Mouse (Mus musculus) kidney, adult 2 months (tissue): ENCODE data around the gene Ifngr2. TPM values are rescaled to one million over a fixed set of nuclear protein-coding genes. Genes with fewer than 3 reads are reported as not detected.

Source experiments
- DNase-seq: peaks from one replicate; pipeline ENCODE4 v3.0.0; 2021
- H3K27ac ChIP-seq: fragments of 200-500 bp; 2 replicates; pipeline ENCODE4 v1.5.1; 2012; ENCODE audit warnings: low read depth, low read length, control low read depth, inconsistent platforms; ENCODE audit not compliant: insufficient read depth
- H3K27me3 ChIP-seq: fragments of 200-500 bp; replicated peaks from 2 replicates; pipeline ENCODE4 v1.6.1; 2012; ENCODE audit warnings: mild to moderate bottlenecking, moderate library complexity, low read length, inconsistent platforms; ENCODE audit not compliant: control insufficient read depth, insufficient read depth
- H3K36me3 ChIP-seq: fragments of 200-500 bp; 2 replicates; pipeline ENCODE4 v1.6.1; 2012; ENCODE audit warnings: mild to moderate bottlenecking, moderate library complexity, low read length, inconsistent platforms; ENCODE audit not compliant: control insufficient read depth, insufficient read depth
- H3K4me1 ChIP-seq: fragments of 200-500 bp; 2 replicates; pipeline ENCODE4 v1.6.1; 2011; ENCODE audit warnings: low read length; ENCODE audit not compliant: control insufficient read depth, insufficient read depth
- H3K4me3 ChIP-seq: fragments of 200-500 bp; 2 replicates; pipeline ENCODE4 v1.5.1; 2011; ENCODE audit warnings: mild to moderate bottlenecking, low read depth, low read length, control low read depth; ENCODE audit not compliant: insufficient read depth
- CTCF ChIP-seq: fragments of 200-500 bp; conservative IDR thresholded peaks from 2 replicates; pipeline ENCODE4 v1.5.1; 2011; ENCODE audit warnings: low read depth, mild to moderate bottlenecking, control low read depth, low read length, moderate library complexity, mixed read lengths; ENCODE audit not compliant: insufficient read depth, insufficient read length
- POLR2A ChIP-seq: fragments of 200-500 bp; IDR thresholded peaks from one replicate; pipeline ENCODE4 v1.6.1; 2011; ENCODE audit warnings: low read depth, low read length, control low read depth
- WGBS: fragments of 180-500 bp; shearing (Covaris S2); methylation state at CpG from one replicate; pipeline ENCODE4 v1.1.7; 2018; 5-methylcytosine and 5-hydroxymethylcytosine counted together
- polyA plus RNA-seq: library from polyadenylated mRNA; depleted of rRNA; stranded (reverse); fragments of >200 nt; gene quantifications from 2 replicates; pipeline ENCODE4 v1.2.3, GENCODE M21; 2012

The Ifngr2 gene
- polyA plus RNA-seq, 1 experiment, result 17.7 TPM

DNA sequence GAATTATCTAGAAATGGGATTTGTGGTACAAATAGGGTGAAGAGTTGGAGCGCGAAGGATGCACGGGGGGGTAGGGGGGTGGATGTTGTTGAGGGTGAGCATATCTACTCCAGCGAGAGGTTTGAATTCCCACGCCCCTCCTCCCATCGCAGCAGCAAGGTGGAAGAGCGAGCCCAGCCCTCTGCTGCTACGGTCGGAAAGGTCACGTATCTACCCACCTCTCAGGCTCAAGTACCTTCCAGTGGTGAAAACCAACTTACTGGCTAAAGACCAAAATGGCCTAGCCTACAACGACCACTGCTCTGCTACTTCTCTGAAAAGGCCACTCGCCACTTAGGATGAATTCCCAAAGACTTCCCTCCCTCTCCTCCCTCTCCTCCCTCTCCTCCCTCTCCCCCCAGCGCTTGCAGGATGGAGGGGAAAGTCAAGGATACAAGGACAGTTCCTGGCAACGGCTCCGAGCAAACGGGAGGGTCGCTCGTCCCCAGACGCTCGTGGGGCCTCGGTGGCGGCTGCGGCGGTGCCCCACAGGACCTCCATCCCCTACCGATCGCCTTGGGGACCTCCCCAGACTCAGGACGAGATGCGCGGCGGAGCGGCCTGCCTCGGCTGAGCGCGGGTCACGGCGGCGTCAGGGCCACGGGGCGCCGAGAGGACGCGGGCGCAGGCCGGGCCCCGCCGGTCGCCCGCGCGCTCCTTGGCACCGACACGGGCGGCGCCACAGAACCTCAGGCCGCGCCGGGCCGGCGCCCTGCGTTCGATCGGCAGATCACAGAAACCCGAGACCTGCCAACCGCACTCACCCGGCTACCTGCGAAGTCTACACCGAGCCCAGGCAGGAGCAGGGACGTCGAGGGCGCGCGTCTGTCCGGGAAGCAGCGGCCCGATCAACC lies 50.2 kb downstream of the Ifngr2 start:
- peak; percentile 30 for DNase-seq
- H3K27ac ChIP-seq, result peak overlapping the region; percentile 62
- 2% methylated on average over 75 of the region's 75 CpGs for WGBS
- H3K4me1 ChIP-seq, result peaks cover 5% of the 10 kb centered on the region; the same call in 1 of the 2 replicates
- peak overlapping the region; percentile 84 for H3K4me3 ChIP-seq
- no peaks in the 10 kb centered on the region for H3K27me3 ChIP-seq
- no peaks in the 10 kb centered on the region for H3K36me3 ChIP-seq
- TF ChIP-seq POLR2A, result peak; percentile 36
- no peak for TF ChIP-seq CTCF

DNA sequence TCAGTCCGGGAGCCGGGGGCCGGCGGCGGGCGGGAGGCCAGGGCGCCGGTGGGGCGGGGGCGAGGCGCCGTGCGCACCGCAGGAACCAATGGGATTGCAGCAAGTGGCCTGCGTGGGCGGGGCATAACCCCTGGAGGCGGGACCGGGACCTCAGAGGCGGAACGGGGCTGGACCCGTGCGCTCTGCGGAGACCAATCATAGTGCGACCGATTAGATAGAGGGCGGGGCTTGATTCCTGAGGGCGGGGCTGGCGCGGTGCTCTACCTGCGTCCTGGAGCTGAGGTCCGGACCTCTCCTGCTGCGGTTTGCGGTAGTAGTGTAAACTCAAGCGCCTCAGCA lies 50.8 kb downstream of the Ifngr2 start, which contains the start of gene Tmem50b:
Tmem50b (minus strand) TSS at position 129 of the 339 bp plus-strand sequence.
- DNase-seq, result peak; percentile 99
- H3K4me3 ChIP-seq, result peak within 1 kb of the TSS; percentile 84
- H3K36me3 ChIP-seq, result no peaks in the 10 kb centered on the region
- peak within 1 kb of the TSS; percentile 62 for H3K27ac ChIP-seq
- H3K4me1 ChIP-seq, result peaks cover 5% of the 10 kb centered on the region; the same call in 1 of the 2 replicates
- no peak for TF ChIP-seq POLR2A
- no peak for TF ChIP-seq CTCF
- WGBS, result under 1% methylated on average over 34 of the region's 34 CpGs
- no peaks in the 10 kb centered on the region for H3K27me3 ChIP-seq

- no peak overlapping the region for H3K4me3 ChIP-seq
- H3K36me3 ChIP-seq, result no peaks in the 10 kb centered on the region
- DNase-seq, result no peak
- H3K27me3 ChIP-seq, result no peaks in the 10 kb centered on the region
- no peak overlapping the region for H3K27ac ChIP-seq
- peaks cover 5% of the 10 kb centered on the region; the same call in 1 of the 2 replicates for H3K4me1 ChIP-seq
- no peak for TF ChIP-seq POLR2A
- TF ChIP-seq CTCF, result no peak
Measured at GRCm38 (mm10) chr16:91599242-91599641, 52.4 kb downstream of the Ifngr2 start.

DNA sequence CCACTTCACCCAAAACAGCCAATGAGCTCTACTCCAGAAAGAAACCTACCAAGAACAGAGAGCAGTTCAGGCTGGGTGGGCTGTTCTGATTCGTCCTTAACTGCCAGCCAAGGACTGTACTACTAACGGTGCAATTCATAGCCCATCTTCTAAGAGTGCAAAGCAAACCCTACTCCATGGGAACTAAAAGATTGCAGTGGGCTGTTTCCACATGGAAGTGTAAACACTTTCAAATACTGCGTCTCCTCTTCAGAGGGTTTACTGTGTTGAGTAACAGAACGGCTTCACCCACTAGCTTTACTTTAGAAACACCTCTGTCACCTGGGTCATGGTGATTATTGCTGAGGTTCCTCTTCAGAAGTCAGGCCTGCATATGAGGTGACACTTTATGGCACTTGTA lies 54.2 kb downstream of the Ifngr2 start:
- H3K27ac ChIP-seq, result no peak overlapping the region
- 66% methylated on average over 4 of the region's 4 CpGs for WGBS
- no peaks in the 10 kb centered on the region for H3K36me3 ChIP-seq
- no peaks in the 10 kb centered on the region; the same call in 1 of the 2 replicates for H3K4me1 ChIP-seq
- no peak overlapping the region for H3K4me3 ChIP-seq
- DNase-seq, result no peak
- no peaks in the 10 kb centered on the region for H3K27me3 ChIP-seq
- no peak for TF ChIP-seq CTCF
- no peak for TF ChIP-seq POLR2A

GRCm38 (mm10) chr16:91601693-91602092 lies 54.8 kb downstream of the Ifngr2 start:
- Histone ChIP-seq H3K4me1 (no peaks in the 10 kb centered on the region; the same call in 1 of the 2 replicates), H3K36me3 (no peaks in the 10 kb centered on the region), H3K27ac (no peak overlapping the region), H3K4me3 (no peak overlapping the region), H3K27me3 (no peaks in the 10 kb centered on the region)
- DNase-seq, result no peak
- WGBS, result 66% methylated on average over 9 of the region's 9 CpGs
- no peak for TF ChIP-seq CTCF
- no peak for TF ChIP-seq POLR2A

DNA sequence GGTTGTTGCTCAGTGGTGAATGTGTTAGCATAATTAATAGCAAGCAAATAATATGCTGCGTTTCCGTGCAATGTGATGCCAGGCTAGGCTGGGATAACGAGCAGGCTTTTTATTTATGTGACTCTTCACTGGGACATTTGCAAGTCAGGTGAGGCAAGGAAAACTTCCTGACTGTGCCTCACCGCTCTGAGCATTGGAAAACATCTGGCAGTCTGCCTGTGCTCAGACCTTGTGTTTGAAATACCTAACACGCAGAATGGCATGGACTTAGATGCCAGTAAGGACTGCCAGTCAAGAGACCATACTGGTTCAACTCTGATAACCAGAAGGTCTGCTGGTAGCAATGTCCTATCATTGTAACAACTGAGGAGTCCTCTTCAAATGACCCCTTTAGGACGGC lies 58.3 kb downstream of the Ifngr2 start:
- Histone ChIP-seq H3K4me3 (no peak overlapping the region), H3K36me3 (no peaks in the 10 kb centered on the region), H3K27ac (no peak overlapping the region), H3K27me3 (no peaks in the 10 kb centered on the region), H3K4me1 (no peaks in the 10 kb centered on the region; the same call in 1 of the 2 replicates)
- TF ChIP-seq CTCF (no peak), POLR2A (no peak)
- peak; percentile 73 for DNase-seq
- WGBS, result 58% methylated on average over 6 of the region's 6 CpGs

GRCm38 (mm10) chr16:91606958-91607357 lies 60.1 kb downstream of the Ifngr2 start:
- no peak overlapping the region for H3K27ac ChIP-seq
- no peaks in the 10 kb centered on the region for H3K27me3 ChIP-seq
- no peak for DNase-seq
- H3K36me3 ChIP-seq, result no peaks in the 10 kb centered on the region
- H3K4me1 ChIP-seq, result no peaks in the 10 kb centered on the region; the same call in 1 of the 2 replicates
- no peak overlapping the region for H3K4me3 ChIP-seq
- 92% methylated on average over 8 of the region's 8 CpGs for WGBS
- TF ChIP-seq CTCF, result no peak
- no peak for TF ChIP-seq POLR2A
